Mouse (Mus musculus): ENCODE results near the gene Pttg1. TPM values are rescaled to one million over a fixed set of nuclear protein-coding genes. Genes with fewer than 3 reads are reported as not detected.

Pttg1 gene
- polyA plus RNA-seq, 1 experiment from 2014 or later, result 40.6 TPM

DNA sequence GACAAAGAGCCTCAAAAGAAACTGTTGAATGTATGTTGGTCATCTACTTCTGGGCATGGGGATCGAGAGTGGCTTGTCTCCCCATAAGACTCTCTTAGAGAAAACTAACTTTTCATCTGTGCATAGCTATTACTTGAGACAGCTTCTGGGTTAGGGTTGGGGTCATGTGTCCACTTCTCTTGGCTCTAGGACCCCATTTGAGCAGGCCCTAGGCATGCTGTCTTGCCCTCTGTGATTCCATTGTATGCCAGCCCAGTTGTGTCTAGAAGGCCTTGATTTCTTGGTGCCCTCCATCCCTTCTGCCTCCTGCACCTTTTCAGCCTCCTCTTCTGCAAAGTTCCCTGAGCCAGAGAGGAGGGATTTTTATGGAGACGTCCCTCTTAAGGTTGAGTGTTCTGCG lies 54.2 kb downstream of the Pttg1 start:
- Histone ChIP-seq H3K36me3 (ENCODE audit: control insufficient read depth, insufficient read depth) (no peaks in the 10 kb centered on the region), H3K4me3 (ENCODE audit: low read depth, low read length) (no peak overlapping the region), H3K4me1 (ENCODE audit: control insufficient read depth, low read depth, low read length) (no peaks in the 10 kb centered on the region), H3K9me3 (replicated peaks; ENCODE audit: control insufficient read depth, low read length) (no peaks in the 10 kb centered on the region), H3K9ac (ENCODE audit: low read depth, low read length) (no peak overlapping the region), H3K4me2 (ENCODE audit: low read depth, low read length) (no peak overlapping the region), H3K27me3 (ENCODE audit: control insufficient read depth, insufficient read depth, low read depth, low read length) (no peaks in the 10 kb centered on the region), H3K27ac (ENCODE audit: low read length) (no peak overlapping the region)
- ATAC-seq (ENCODE audit: low read depth), result no peak
- WGBS (ENCODE audit: insufficient replicate concordance), result 67% methylated on average over 3 of the region's 3 CpGs

MicroRNA genes within 50 kb of the gene (microRNA counts, 519-probe panel; counts per million panel counts)
- 3,003 counts per million, percentile 82 among the panel's probes with 10 or more counts for microRNA mmu-miR-146a

Small RNA genes lying within 50 kb of the gene (microRNA-seq; reads per million reads assigned to microRNA genes)
- gene Mir146, result 420 reads per million, percentile 68 among the genes with 10 or more reads in this experiment

Other genes with a start within 250 kb of the Pttg1 start
- gene Slu7, start 7.5 kb upstream of the Pttg1 start, polyA plus RNA-seq (2015; fragmentation: Nextera tagmentation; extraction: Ambion mirVana), result 21.7 and 22.1 TPM in 2 replicates
- 0.88 and 1.3 TPM in 2 replicates for gene C1qtnf2, start 48.0 kb upstream of the Pttg1 start, polyA plus RNA-seq (2015; fragmentation: Nextera tagmentation; extraction: Ambion mirVana)
- 1.8 and 2.2 TPM in 2 replicates for gene Ccnjl, start 102.5 kb upstream of the Pttg1 start, polyA plus RNA-seq (2015; fragmentation: Nextera tagmentation; extraction: Ambion mirVana)
- 0.43 and 0.71 TPM in 2 replicates for gene 4933415A04Rik, start 160.8 kb upstream of the Pttg1 start, polyA plus RNA-seq (2015; fragmentation: Nextera tagmentation; extraction: Ambion mirVana)
- not detected in 2 replicates for gene Fabp6, start 175.3 kb upstream of the Pttg1 start, polyA plus RNA-seq (2015; fragmentation: Nextera tagmentation; extraction: Ambion mirVana)

All from liver, embryonic 16.5 days (tissue).